Mouse (Mus musculus): ENCODE measurements around the gene Ndufb10.

DNA sequence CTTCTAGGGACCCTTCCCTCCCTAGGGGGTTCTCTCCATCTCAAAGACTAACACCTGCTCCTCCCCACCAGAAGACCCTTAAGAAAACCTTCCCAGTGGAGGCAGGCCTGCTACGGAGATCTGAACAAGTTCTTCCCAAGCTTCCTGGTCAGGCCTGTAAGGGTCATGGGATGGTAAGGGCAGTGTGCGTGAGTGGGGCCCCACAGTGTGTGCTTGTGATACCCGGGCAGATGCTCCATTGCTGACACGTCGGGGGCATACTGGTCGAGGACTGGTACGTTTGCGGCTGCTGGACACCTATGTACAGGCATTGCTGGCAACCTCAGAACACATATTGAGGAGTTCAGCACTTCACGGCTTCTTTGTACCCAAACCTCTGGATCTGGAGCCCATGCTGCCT lies 25.6 kb downstream of the Ndufb10 start:
- TF ChIP-seq CTCF (IDR thresholded peaks at IDR 0.05; ENCODE audit: extremely low read depth, insufficient read depth, insufficient read length, insufficient replicate concordance) (no peak), POLR2A (IDR thresholded peaks at IDR 0.05; ENCODE audit: low read depth, low read length) (no peak)
